Mouse (Mus musculus) spleen, adult 2 months (tissue): ENCODE results near the gene Rab26. TPM values are rescaled to one million over a fixed set of nuclear protein-coding genes. Genes with fewer than 3 reads are reported as not detected.
A peak's percentile ranks its signal among the peaks of the same experiment; 100 is the strongest.

ENCODE experiments used
- DNase-seq, 2 experiments: peaks; one replicate each; pipeline versions ENCODE4 v3.0.0 to v3.0.0-alpha.2; 2012 to 2021; ENCODE audit warnings: low spot score in 2 of 2, low read depth in 1 of 2
- H3K27ac ChIP-seq: fragments of 200-500 bp; 2 replicates; pipeline ENCODE4 v1.5.1; 2012; ENCODE audit warnings: low read length, inconsistent platforms; ENCODE audit not compliant: insufficient read depth
- H3K27me3 ChIP-seq: fragments of 200-500 bp; 2 replicates; pipeline ENCODE4 v1.6.1; 2012; ENCODE audit warnings: mild to moderate bottlenecking, moderate library complexity, low read length, inconsistent platforms; ENCODE audit not compliant: control insufficient read depth, insufficient read depth
- H3K36me3 ChIP-seq: fragments of 200-500 bp; 2 replicates; pipeline ENCODE4 v1.6.1; 2012; ENCODE audit warnings: mild to moderate bottlenecking, low read length, inconsistent platforms; ENCODE audit not compliant: control insufficient read depth, insufficient read depth
- H3K4me1 ChIP-seq: fragments of 200-500 bp; 2 replicates; pipeline ENCODE4 v1.6.1; 2011; ENCODE audit warnings: inconsistent platforms; ENCODE audit not compliant: control insufficient read depth, insufficient read depth, insufficient read length
- H3K4me3 ChIP-seq: fragments of 200-500 bp; 2 replicates; pipeline ENCODE4 v1.5.1; 2011; ENCODE audit warnings: mild to moderate bottlenecking, inconsistent platforms; ENCODE audit not compliant: insufficient read depth, insufficient read length; ENCODE audit errors: extremely low read depth
- CTCF ChIP-seq: fragments of 200-500 bp; IDR thresholded peaks from 2 replicates; pipeline ENCODE4 v1.5.1; 2011; ENCODE audit warnings: mild to moderate bottlenecking, inconsistent platforms; ENCODE audit not compliant: insufficient read depth, insufficient read length, insufficient replicate concordance; ENCODE audit errors: extremely low read depth
- POLR2A ChIP-seq: fragments of 200-500 bp; IDR thresholded peaks from 2 replicates; pipeline ENCODE4 v1.6.1; 2011; ENCODE audit warnings: low read depth, low read length, inconsistent platforms
- WGBS: fragments of 180-500 bp; shearing (Covaris S2); methylation state at CpG from one replicate; pipeline ENCODE4 v1.1.7; 2018; 5-methylcytosine and 5-hydroxymethylcytosine counted together
- polyA plus RNA-seq: library from polyadenylated mRNA; depleted of rRNA; stranded (reverse); fragments of >200 nt; gene quantifications from 2 replicates; pipeline ENCODE4 v1.2.3, GENCODE M21; 2012

Gene Rab26
- polyA plus RNA-seq, 1 experiment = 2.2 TPM

DNA sequence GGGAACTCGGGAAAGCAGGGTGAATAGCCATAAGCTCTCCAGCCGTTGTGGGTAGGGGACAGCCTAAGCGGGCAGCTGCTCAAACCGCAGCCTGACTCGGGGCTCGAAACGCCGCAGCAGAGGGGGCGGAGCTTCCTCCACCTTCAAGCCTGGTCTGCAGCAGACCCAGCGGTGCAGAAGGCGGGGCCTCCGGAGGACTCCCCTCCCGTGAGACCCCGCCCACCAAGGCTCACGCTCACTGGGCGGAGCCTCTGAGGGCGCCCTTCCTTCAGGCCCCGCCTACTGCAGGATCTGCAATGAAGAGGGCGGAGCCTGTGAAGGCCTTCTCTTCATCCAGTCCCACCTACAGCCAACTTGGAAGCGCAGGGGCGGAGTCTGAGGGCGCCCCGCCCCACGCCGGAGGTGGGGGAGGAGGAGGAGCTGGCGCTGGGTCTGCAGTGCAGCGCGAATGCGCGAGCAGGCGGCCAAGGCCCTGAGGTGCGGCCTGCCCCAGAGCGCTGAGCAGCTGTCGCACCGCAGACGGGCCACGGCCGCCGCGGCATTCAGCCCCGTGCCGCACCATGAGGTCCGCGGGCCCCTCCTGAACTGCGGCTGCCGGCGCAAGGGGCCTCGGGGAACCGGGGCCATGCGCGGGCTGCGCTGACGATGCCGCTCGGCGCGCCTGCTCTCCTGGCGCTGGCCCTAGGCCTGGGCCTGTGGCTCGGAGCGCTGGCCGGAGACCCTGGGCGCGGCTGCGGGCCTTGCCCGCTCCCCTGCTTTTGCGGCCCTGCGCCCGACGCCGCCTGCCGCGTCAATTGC lies 15.8 kb upstream of the Rab26 start, which contains the start of gene Pkd1:
Pkd1 (plus strand) TSS at position 217 of the 798 bp plus-strand sequence.
- TF ChIP-seq POLR2A (peak; percentile 96), CTCF (no peak)
- under 1% methylated on average over 62 of the region's 72 CpGs for WGBS
- no peaks in the 10 kb centered on the region for H3K27me3 ChIP-seq
- H3K4me3 ChIP-seq = peak within 1 kb of the TSS; percentile 77
- DNase-seq = peak; percentile 99
- H3K4me1 ChIP-seq = no peaks in the 10 kb centered on the region
- H3K27ac ChIP-seq = peak within 1 kb of the TSS; percentile 83
- no peaks in the 10 kb centered on the region; the same call in 1 of the 2 replicates for H3K36me3 ChIP-seq

DNA sequence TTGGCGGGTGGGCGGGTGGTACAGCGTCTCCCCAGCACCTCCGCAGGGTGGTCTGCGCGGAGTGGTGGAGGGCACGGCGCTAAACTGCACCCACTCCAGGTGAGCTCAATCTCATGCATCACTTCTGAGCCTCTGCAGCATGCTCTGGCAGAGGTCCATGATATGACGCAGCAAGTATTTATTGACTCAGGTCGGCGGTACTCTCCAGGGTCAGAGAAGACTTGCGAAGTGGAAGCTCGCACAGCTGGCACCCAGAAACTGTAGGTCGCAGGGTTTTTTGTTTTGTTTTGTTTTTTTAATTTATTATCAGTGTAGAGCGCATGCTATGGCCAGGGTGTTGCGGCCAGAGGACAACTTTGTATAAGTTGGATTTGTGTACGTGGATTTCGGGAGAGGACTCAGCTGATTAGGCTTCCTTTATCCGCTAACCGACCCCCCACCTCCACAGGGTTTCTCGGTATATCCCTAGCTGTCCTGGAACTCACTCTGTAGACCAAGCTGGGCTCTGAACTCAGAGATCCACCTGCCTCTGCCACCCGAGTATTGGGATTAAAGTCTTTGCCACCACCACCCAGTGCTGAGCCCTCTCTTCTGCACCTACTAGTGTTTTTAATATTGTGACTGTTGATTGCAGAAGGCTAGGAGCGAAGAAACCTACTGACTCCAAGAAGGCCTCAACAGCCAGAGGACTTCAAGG lies 15.1 kb upstream of the Rab26 start:
- Histone ChIP-seq H3K4me1 (no peaks in the 10 kb centered on the region), H3K4me3 (peak overlapping the region; percentile 71), H3K27ac (peak overlapping the region; percentile 83), H3K27me3 (no peaks in the 10 kb centered on the region), H3K36me3 (no peaks in the 10 kb centered on the region; the same call in 1 of the 2 replicates)
- TF ChIP-seq CTCF = no peak
- no peak for TF ChIP-seq POLR2A
- 1% methylated on average over 23 of the region's 23 CpGs for WGBS
- DNase-seq = peak; percentile 33 to 42

DNA sequence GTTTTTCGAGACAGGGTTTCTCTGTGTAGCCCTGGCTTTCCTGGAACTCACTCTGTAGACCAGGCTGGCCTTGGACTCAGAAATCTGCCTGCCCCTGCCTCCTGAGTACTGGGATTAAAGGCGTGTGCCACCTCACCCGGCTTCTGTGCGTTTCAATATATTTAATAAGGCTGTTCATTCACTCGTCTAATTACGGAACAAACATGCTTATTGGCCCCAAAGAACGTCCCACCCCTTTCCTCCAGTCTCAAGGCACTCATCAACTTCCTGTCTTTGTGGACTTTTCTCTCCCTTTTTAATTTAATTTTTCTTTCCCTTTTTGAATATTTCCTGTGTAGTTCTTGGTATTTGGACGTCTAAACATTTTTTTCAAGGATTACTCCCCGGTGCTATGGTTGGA lies 14.4 kb upstream of the Rab26 start:
- peak overlapping the region; percentile 71 for H3K4me3 ChIP-seq
- no peaks in the 10 kb centered on the region; the same call in 1 of the 2 replicates for H3K36me3 ChIP-seq
- H3K27me3 ChIP-seq = no peaks in the 10 kb centered on the region
- peak; percentile 40 to 45 for DNase-seq
- H3K4me1 ChIP-seq = no peaks in the 10 kb centered on the region
- TF ChIP-seq CTCF (no peak), POLR2A (no peak)
- peak overlapping the region; percentile 83 for H3K27ac ChIP-seq
- WGBS = 4% methylated on average over 9 of the region's 9 CpGs

- Histone ChIP-seq H3K4me1 (no peaks in the 10 kb centered on the region), H3K36me3 (no peaks in the 10 kb centered on the region), H3K27me3 (no peaks in the 10 kb centered on the region), H3K4me3 (no peak overlapping the region), H3K27ac (no peak overlapping the region)
- no peak for DNase-seq
- WGBS = 88% methylated on average over 3 of the region's 3 CpGs
- no peak for TF ChIP-seq POLR2A
- TF ChIP-seq CTCF = no peak
Observed at GRCm38 (mm10) chr17:24546234-24546633, 12.2 kb upstream of the Rab26 start.

GRCm38 (mm10) chr17:24545247-24545646 lies 11.2 kb upstream of the Rab26 start:
- no peaks in the 10 kb centered on the region for H3K36me3 ChIP-seq
- H3K27ac ChIP-seq = no peak overlapping the region
- DNase-seq = no peak
- H3K4me3 ChIP-seq = no peak overlapping the region
- H3K4me1 ChIP-seq = no peaks in the 10 kb centered on the region
- WGBS = 81% methylated on average over 2 of the region's 2 CpGs
- no peaks in the 10 kb centered on the region for H3K27me3 ChIP-seq
- TF ChIP-seq POLR2A = no peak
- no peak for TF ChIP-seq CTCF

DNA sequence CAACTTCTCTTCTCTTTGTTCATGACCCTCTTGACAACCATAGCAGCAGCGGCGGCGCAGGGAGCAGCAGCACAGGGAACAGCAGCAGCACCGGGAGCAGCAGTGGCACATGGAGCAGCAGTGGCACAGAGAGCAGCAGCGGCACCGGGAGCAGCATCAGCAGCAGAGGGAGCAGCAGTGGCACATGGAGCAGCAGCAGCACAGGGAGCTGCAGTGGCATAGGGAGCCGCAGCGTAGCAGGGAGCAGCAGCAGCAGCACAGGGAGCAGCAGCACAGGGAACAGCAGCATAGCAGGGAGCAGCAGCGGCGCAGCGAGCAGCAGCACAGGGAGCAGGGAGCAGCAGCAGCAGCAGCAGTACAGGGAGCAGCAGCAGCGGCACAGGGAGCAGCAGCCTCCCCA lies 10.6 kb upstream of the Rab26 start:
- Histone ChIP-seq H3K27me3 (no peaks in the 10 kb centered on the region), H3K4me1 (no peaks in the 10 kb centered on the region), H3K27ac (no peak overlapping the region), H3K36me3 (no peaks in the 10 kb centered on the region), H3K4me3 (no peak overlapping the region)
- TF ChIP-seq CTCF = no peak
- no peak for TF ChIP-seq POLR2A
- 78% methylated on average over 12 of the region's 12 CpGs for WGBS
- no peak for DNase-seq
